Mouse (Mus musculus): Measurements from ENCODE around the gene Mybpc2.

DNA sequence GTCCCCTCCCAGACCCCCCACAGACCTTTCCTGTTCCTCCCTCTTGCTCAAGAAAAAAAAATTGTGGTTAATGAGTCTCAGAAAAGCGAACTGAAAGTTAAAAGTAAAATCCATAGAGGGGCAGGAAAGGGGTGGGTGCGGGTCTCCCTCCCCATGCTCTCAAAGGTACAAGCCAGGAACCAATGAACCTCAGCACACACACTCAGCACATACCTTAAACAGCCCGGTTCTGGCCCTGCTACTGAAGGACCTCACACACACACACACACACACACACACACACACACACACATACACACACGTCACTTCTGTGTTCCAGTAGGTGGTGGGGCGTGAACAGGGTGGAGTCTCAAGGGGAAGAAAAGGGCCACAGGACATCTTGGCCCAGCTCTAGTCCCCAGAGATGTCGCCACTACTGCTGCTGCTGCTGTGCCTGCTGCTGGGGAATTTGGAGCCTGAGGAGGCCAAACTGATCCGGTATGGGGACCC is 47.8 kb upstream of the Mybpc2 start, which contains the start of gene Napsa:
- no peak for TF ChIP-seq USF1 (IDR thresholded peaks at IDR 0.05; ENCODE audit: low read depth)
- TF ChIP-seq CTCF (IDR thresholded peaks at IDR 0.05; ENCODE audit: control insufficient read depth, insufficient read depth, insufficient read length) = no peak
- TF ChIP-seq MYOD1 (IDR thresholded peaks at IDR 0.05; ENCODE audit: control insufficient read depth, insufficient read length, low read depth) = no peak
- TF ChIP-seq MYOG (IDR thresholded peaks at IDR 0.05; ENCODE audit: control insufficient read depth, extremely low read depth, insufficient read length) = no peak
